Mouse (Mus musculus): Measurements from ENCODE around the gene Bpifb1. TPM values are rescaled to one million over a fixed set of nuclear protein-coding genes. Genes with fewer than 3 reads are reported as not detected.
"Not testable (repeated sequence)": the region's sequence is repeated elsewhere in the genome, so short reads cannot be mapped to it uniquely, and the experiment has no call there.

Bpifb1 gene
- total RNA-seq (2021): 1 to 10 TPM in 1 of 2 experiments, not detected in 1; 9.4 TPM
- long read RNA-seq, experiment 1: 0 reads
- long read RNA-seq, experiment 2, partial matches to known transcripts: 1 of 5 reads
- long read RNA-seq, experiment 2, other reads (novel, unspliced or antisense): 0 of 5 reads

- no peak for DNase-seq
Observed at GRCm38 (mm10) chr2:154190546-154191258, at the start of gene Bpifb1. TSS of gene Bpifb1 (plus strand) at chr2:154190818.

GRCm38 (mm10) chr2:154142580-154142979 is 48.0 kb upstream of the Bpifb1 start, which contains the start of gene Bpifa1:
TSS of gene Bpifa1 (plus strand) at chr2:154142880.
- no peak for DNase-seq

- no peak for DNase-seq
Observed at GRCm38 (mm10) chr2:154143735-154144134, 46.9 kb upstream of the Bpifb1 start.

GRCm38 (mm10) chr2:154147496-154147895 is 43.1 kb upstream of the Bpifb1 start:
- DNase-seq: no peak

- DNase-seq: peak in 1 of 2 experiments; percentile 21
Observed at GRCm38 (mm10) chr2:154158433-154158832, 32.2 kb upstream of the Bpifb1 start.

GRCm38 (mm10) chr2:154162307-154162706 is 28.3 kb upstream of the Bpifb1 start, which contains the start of gene Bpifa5:
TSS of gene Bpifa5 (plus strand) at chr2:154162607.
- no peak for DNase-seq

GRCm38 (mm10) chr2:154163306-154163705 is 27.3 kb upstream of the Bpifb1 start:
- no peak for DNase-seq

- DNase-seq: no peak
Observed at GRCm38 (mm10) chr2:154169172-154169571, 21.4 kb upstream of the Bpifb1 start.

- DNase-seq: no peak
Observed at GRCm38 (mm10) chr2:154171621-154172020, 19.0 kb upstream of the Bpifb1 start.

- DNase-seq: peak in 1 of 2 experiments; percentile 51
Observed at GRCm38 (mm10) chr2:154173313-154173712, 17.3 kb upstream of the Bpifb1 start.

GRCm38 (mm10) chr2:154181900-154182299 is 8.7 kb upstream of the Bpifb1 start:
- DNase-seq: not testable (repeated sequence)

- DNase-seq: not testable (repeated sequence)
Observed at GRCm38 (mm10) chr2:154183061-154183460, 7.6 kb upstream of the Bpifb1 start.

- no peak for DNase-seq
Observed at GRCm38 (mm10) chr2:154185319-154185718, 5.3 kb upstream of the Bpifb1 start.

- DNase-seq: no peak
Observed at GRCm38 (mm10) chr2:154185748-154186147, 4.9 kb upstream of the Bpifb1 start.

GRCm38 (mm10) chr2:154187468-154187867 is 3.1 kb upstream of the Bpifb1 start:
- no peak for DNase-seq

GRCm38 (mm10) chr2:154189877-154190434 is 662 bp upstream of the Bpifb1 start:
- DNase-seq: no peak

GRCm38 (mm10) chr2:154192141-154192540 is 1.5 kb downstream of the Bpifb1 start:
- DNase-seq: peak in 1 of 2 experiments; percentile 32

GRCm38 (mm10) chr2:154193071-154193470 is 2.5 kb downstream of the Bpifb1 start:
- DNase-seq: no peak

GRCm38 (mm10) chr2:154193994-154194504 is 3.4 kb downstream of the Bpifb1 start:
- DNase-seq: peak in 1 of 2 experiments; percentile 13

- no peak for DNase-seq
Observed at GRCm38 (mm10) chr2:154197036-154197435, 6.4 kb downstream of the Bpifb1 start.

GRCm38 (mm10) chr2:154204630-154205029 is 14.0 kb downstream of the Bpifb1 start:
- no peak for DNase-seq

GRCm38 (mm10) chr2:154206908-154207307 is 16.3 kb downstream of the Bpifb1 start:
- DNase-seq: peak; percentile 78

GRCm38 (mm10) chr2:154209112-154209511 is 18.5 kb downstream of the Bpifb1 start:
- no peak for DNase-seq

All from heart, adult 18-20 months (tissue).